Mouse (Mus musculus): Measurements from ENCODE around the gene Cip2a.

Cip2a gene

DNA sequence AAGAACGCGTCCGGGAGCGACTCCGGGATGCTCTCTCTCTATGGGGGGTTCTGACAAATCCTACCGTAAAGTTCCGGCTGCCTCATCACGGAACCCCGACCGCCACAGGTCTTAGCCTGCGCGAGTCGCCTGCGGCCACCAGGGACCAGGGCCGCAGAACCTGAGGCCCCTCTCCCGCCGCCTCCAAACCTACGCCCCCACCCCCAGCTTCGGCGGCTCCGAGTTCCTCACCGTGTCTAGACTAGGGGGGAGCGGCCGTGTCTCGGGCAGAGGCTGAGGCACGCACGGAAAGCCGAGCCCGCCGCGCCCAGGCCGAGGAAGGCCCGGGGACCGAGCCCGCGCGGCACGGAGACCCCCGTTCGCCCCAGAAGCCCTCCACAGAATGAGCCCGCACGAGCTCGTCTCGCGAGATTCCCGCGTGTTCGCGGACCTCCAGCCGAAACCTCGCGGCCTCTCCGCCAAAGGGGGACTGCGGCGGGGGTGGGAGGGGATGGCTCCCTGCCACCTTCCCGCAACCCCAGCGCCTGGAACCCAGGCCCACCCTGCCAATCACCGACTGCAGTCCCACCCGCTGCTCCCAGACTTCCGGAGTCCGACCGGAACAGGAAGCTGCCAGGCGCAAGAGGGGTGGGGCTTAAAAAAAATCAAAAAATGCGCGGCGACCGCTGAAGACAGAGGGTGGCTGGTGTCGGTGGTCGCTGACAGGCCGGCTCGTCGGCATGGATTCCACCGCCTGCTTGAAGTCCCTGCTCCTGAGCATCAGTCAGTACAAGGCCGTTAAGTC is at the start of gene Cip2a, which contains the start of gene Dzip3:
TSS of gene Cip2a (plus strand) at position 627 of the 784 bp plus-strand sequence.
TSS of gene Dzip3 (minus strand) at position 607 of the 784 bp plus-strand sequence.
- DNase-seq, result peak; percentile 71 to 80

- no peak for DNase-seq
Observed at GRCm38 (mm10) chr16:48972996-48973395, 21.0 kb upstream of the Cip2a start.

- DNase-seq, result no peak
Observed at GRCm38 (mm10) chr16:48973548-48973947, 20.4 kb upstream of the Cip2a start.

GRCm38 (mm10) chr16:48979965-48980364 is 14.0 kb upstream of the Cip2a start:
- DNase-seq, result no peak

- DNase-seq, result no peak
Observed at GRCm38 (mm10) chr16:48985034-48985627, 8.9 kb upstream of the Cip2a start.

DNA sequence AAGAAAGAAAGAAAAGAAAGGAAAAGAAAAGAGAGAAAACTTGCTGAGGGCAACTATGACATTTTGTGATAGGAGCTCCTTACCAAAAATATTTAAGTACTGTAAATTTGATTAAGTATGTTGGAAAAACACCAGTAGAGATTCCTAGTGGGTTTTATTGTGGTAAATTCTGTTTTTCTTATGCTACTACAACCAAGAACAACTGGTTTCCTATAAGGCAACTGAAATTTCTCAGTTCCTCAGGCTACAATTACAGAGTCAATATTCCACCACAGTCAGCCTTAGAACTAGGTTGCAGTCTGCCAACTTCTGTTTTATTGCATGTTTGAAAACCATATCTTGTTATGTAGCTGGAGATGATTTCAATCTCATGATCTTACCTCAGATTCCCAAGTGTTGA is 4.3 kb upstream of the Cip2a start:
- DNase-seq, result no peak

GRCm38 (mm10) chr16:48992437-48993230 is 1.4 kb upstream of the Cip2a start:
- no peak for DNase-seq

GRCm38 (mm10) chr16:48993231-48993558 is 790 bp upstream of the Cip2a start:
- no peak for DNase-seq

DNA sequence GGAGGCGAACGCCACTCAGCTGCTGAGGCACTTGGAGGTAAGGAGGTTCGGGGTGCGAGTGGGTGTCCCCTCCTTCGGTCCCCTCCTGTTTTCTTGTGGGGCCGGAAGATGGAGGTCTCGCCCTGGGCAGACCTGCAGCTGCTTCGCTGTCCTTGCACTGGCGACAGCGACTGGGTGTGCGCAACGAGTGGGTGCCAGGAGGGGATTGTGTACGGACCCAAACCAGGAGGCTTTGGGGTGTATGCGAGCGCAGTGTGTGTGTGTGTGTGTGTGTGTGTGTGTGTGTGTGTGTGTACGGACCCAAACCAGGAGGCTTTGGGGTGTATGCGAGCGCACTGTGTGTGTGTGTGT is 333 bp downstream of the Cip2a start:
- no peak for DNase-seq

- no peak for DNase-seq
Observed at GRCm38 (mm10) chr16:49004151-49004550, 10.2 kb downstream of the Cip2a start.

DNA sequence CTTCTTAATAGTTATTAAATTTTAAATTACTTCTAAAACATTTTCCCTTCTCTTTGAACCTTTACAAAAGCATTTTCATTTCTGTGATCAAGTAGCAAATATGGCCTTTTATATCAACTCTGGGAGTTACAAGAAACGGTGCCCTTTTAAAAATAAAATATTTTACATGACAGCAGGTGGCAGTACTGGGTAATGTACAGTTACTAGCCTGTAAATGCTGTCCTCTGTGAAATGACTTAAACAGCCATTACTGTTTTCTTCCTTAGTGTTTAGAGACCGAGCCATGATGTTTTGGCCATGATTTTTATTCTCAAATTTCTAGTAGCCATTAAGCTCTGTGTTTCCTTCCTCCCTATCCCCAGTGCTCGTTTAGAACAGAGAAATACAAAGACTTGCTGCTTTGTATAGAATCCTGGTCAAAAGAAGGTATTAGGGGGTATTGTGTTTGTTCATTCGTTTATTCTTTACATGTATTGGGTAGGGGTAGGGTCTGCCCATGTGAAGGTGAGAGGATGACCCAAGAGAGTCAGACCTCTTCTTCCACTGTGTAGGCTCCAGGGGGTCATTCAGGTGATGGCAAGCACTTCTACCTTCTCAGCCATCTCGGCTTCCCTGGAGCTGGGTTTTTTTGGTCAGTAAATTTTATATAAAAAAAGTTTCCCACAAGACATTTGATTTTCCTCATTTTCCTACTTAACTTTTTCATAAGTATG is 22.8 kb downstream of the Cip2a start:
- no peak for DNase-seq

DNA sequence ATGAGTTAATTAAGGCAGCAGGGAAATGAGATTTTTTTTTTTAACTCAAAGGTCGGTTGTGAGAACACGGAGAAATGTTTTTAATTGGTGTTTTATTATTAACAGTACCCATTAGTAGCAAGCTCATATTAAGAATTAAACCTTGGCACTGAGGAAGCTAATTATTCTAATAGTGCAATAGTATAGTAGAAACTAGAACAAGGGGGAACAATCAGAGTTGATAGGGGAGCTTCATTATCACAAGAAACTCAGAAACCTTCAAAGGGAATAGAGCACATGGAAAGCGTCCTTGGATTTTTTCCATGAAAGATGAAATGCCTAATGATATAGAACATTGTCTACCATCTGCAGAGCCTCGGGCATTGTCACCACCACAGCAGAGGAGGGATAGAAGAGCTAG is 41.9 kb downstream of the Cip2a start:
- DNase-seq, result no peak

- no peak for DNase-seq
Observed at GRCm38 (mm10) chr16:49037771-49038170, 43.8 kb downstream of the Cip2a start.

GRCm38 (mm10) chr16:49040554-49041221 is 46.7 kb downstream of the Cip2a start:
- DNase-seq, result no peak

DNA sequence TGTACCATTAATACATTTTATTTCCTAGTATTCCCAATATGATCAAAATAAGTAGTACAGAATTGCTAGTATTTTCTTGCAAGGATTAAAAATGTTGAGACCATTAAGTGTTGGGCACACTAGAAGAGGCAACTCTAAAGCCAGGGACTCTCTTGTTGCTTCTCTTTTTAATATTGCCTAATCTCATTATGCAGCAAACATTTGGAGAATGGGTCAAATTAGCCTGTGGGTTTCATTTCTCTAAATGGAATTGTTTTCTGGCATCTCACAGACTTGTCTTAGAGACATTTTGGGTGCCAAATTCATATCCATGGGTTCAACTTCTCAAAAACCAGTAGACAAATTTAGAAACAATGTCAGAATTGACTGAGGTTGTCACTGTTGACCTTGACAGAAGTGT is 55.2 kb downstream of the Cip2a start:
- no peak for DNase-seq

- DNase-seq, result no peak
Observed at GRCm38 (mm10) chr16:49057186-49057585, 63.2 kb downstream of the Cip2a start, which contains the start of gene Myh15. Gene Myh15 (plus strand): TSS chr16:49057486.

All from spleen, adult 18-20 months (tissue).